Mouse (Mus musculus): ENCODE data around the gene Baiap2l1. TPM values are rescaled to one million over a fixed set of nuclear protein-coding genes. Genes with fewer than 3 reads are reported as not detected.

The Baiap2l1 gene
- total RNA-seq, 2 experiments from 2014 or later: not detected

GRCm38 (mm10) chr5:144289769-144290440 lies 68.0 kb downstream of the Baiap2l1 start:
- ATAC-seq (replicated peaks; ENCODE audit: low FRiP score, poor library complexity, severe bottlenecking): no peak

GRCm38 (mm10) chr5:144288391-144288790 lies 69.5 kb downstream of the Baiap2l1 start:
- no peak for ATAC-seq (replicated peaks; ENCODE audit: low FRiP score, poor library complexity, severe bottlenecking)

GRCm38 (mm10) chr5:144287267-144287820 lies 70.6 kb downstream of the Baiap2l1 start:
- ATAC-seq (replicated peaks; ENCODE audit: low FRiP score, poor library complexity, severe bottlenecking): no peak

GRCm38 (mm10) chr5:144286591-144287266 lies 71.2 kb downstream of the Baiap2l1 start:
- no peak for ATAC-seq (replicated peaks; ENCODE audit: low FRiP score, poor library complexity, severe bottlenecking)

- no peak for ATAC-seq (replicated peaks; ENCODE audit: low FRiP score, poor library complexity, severe bottlenecking)
These were observed 73.3 kb downstream of the Baiap2l1 start for GRCm38 (mm10) chr5:144284599-144284998.

- no peak for ATAC-seq (replicated peaks; ENCODE audit: low FRiP score, poor library complexity, severe bottlenecking)
These were observed 74.3 kb downstream of the Baiap2l1 start for GRCm38 (mm10) chr5:144283551-144284031.

GRCm38 (mm10) chr5:144282470-144283260 lies 75.2 kb downstream of the Baiap2l1 start:
- ATAC-seq (replicated peaks; ENCODE audit: low FRiP score, poor library complexity, severe bottlenecking): no peak

- no peak for ATAC-seq (replicated peaks; ENCODE audit: low FRiP score, poor library complexity, severe bottlenecking)
These were observed 78.0 kb downstream of the Baiap2l1 start for GRCm38 (mm10) chr5:144279926-144280325.

GRCm38 (mm10) chr5:144279081-144279541 lies 78.8 kb downstream of the Baiap2l1 start:
- no peak for ATAC-seq (replicated peaks; ENCODE audit: low FRiP score, poor library complexity, severe bottlenecking)

GRCm38 (mm10) chr5:144278374-144278960 lies 79.4 kb downstream of the Baiap2l1 start:
- ATAC-seq (replicated peaks; ENCODE audit: low FRiP score, poor library complexity, severe bottlenecking): no peak

GRCm38 (mm10) chr5:144276898-144277630 lies 80.8 kb downstream of the Baiap2l1 start:
- no peak for ATAC-seq (replicated peaks; ENCODE audit: low FRiP score, poor library complexity, severe bottlenecking)

GRCm38 (mm10) chr5:144274904-144275303 lies 83.0 kb downstream of the Baiap2l1 start:
- ATAC-seq (replicated peaks; ENCODE audit: low FRiP score, poor library complexity, severe bottlenecking): no peak

GRCm38 (mm10) chr5:144271772-144272171 lies 86.1 kb downstream of the Baiap2l1 start:
- no peak for ATAC-seq (replicated peaks; ENCODE audit: low FRiP score, poor library complexity, severe bottlenecking)

GRCm38 (mm10) chr5:144271118-144271517 lies 86.8 kb downstream of the Baiap2l1 start:
- ATAC-seq (replicated peaks; ENCODE audit: low FRiP score, poor library complexity, severe bottlenecking): no peak

- no peak for ATAC-seq (replicated peaks; ENCODE audit: low FRiP score, poor library complexity, severe bottlenecking)
These were observed 87.5 kb downstream of the Baiap2l1 start for GRCm38 (mm10) chr5:144270420-144270819.

GRCm38 (mm10) chr5:144269926-144270325 lies 88.0 kb downstream of the Baiap2l1 start:
- no peak for ATAC-seq (replicated peaks; ENCODE audit: low FRiP score, poor library complexity, severe bottlenecking)

- no peak for ATAC-seq (replicated peaks; ENCODE audit: low FRiP score, poor library complexity, severe bottlenecking)
These were observed 90.2 kb downstream of the Baiap2l1 start for GRCm38 (mm10) chr5:144267535-144268241.

GRCm38 (mm10) chr5:144263496-144263895 lies 94.4 kb downstream of the Baiap2l1 start:
- no peak for ATAC-seq (replicated peaks; ENCODE audit: low FRiP score, poor library complexity, severe bottlenecking)

Data from erythroid progenitor cell, adult 5-6 weeks (primary cell).